Mouse (Mus musculus) heart, embryonic 14.5 days (tissue): ENCODE measurements around the gene Pdcd7. TPM values are rescaled to one million over a fixed set of nuclear protein-coding genes. Genes with fewer than 3 reads are reported as not detected.

ENCODE experiments used
- polyA plus RNA-seq: library from polyadenylated mRNA; unstranded; fragments of >200 nt; fragmentation: Nextera tagmentation; extraction: Ambion mirVana; gene quantifications from 2 replicates; pipeline ENCODE4 v1.2.1, GENCODE M21; 2014

Gene Pdcd7
- polyA plus RNA-seq, 1 experiment from 2014 or later: 10.9 TPM

Other genes starting within 250 kb of the Pdcd7 start
- gene Igdcc4, start 244.6 kb upstream of the Pdcd7 start, polyA plus RNA-seq: 12.3 and 15.7 TPM in 2 replicates
- 0.36 and 0.63 TPM in 2 replicates for gene Igdcc3, start 204.9 kb upstream of the Pdcd7 start, polyA plus RNA-seq
- 4.3 and 5.6 TPM in 2 replicates for gene Parp16, start 150.8 kb upstream of the Pdcd7 start, polyA plus RNA-seq
- not detected in 2 replicates for gene Cilp, start 80.9 kb upstream of the Pdcd7 start, polyA plus RNA-seq
- 49.4 and 52.9 TPM in 2 replicates for gene Clpx, start 51.8 kb upstream of the Pdcd7 start, polyA plus RNA-seq
- gene Ubap1l, start 14.9 kb downstream of the Pdcd7 start, polyA plus RNA-seq: not detected in 2 replicates
- 0.73 and 1.5 TPM in 2 replicates for gene Kbtbd13, start 45.5 kb downstream of the Pdcd7 start, polyA plus RNA-seq
- 5.5 and 6.1 TPM in 2 replicates for gene Rasl12, start 52.4 kb downstream of the Pdcd7 start, polyA plus RNA-seq
- gene Slc51b, start 76.9 kb downstream of the Pdcd7 start, polyA plus RNA-seq: not detected in 2 replicates
- 14.3 and 15.8 TPM in 2 replicates for gene Mtfmt, start 89.7 kb downstream of the Pdcd7 start, polyA plus RNA-seq
- gene Spg21, start 114.8 kb downstream of the Pdcd7 start, polyA plus RNA-seq: 65.0 and 72.0 TPM in 2 replicates
- not detected in 2 replicates for gene Ankdd1a, start 174.1 kb downstream of the Pdcd7 start, polyA plus RNA-seq
- gene Plekho2, start 233.9 kb downstream of the Pdcd7 start, polyA plus RNA-seq: 8.8 and 9.8 TPM in 2 replicates
- 8.7 and 9.2 TPM in 2 replicates for gene Pif1, start 241.1 kb downstream of the Pdcd7 start, polyA plus RNA-seq